9 mouse cellular contexts compared by ENCODE assay signal in the genomic region with DNA sequence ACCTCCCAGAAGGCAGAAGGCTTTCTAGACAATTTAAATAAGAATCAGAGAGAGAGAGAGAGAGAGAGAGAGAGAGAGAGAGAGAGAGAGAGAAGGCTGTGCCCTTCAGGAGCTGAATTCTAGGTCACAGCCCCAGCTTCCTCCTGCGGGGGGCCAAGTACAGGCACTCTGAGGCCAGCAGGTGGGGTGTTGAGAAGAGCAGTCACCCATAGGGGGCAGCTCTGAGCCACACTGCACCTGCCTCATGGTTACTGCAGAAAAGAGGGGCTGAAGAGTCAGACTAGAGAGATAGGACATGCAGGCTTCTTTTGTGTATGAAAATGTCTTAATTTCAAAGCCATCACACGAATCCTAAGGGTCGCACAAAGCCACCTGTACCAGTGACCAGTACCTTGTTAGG. TPM values are rescaled to one million over a fixed set of nuclear protein-coding genes. Genes with fewer than 3 reads are reported as not detected.
DNase-seq lines count a peak whose midpoint lies in the region; ATAC-seq lines count a peak whose summit lies in the region.
"Had no signal": no experiment of that assay in that cellular context is flagged by ENCODE, and none has a peak within 500 bp of the region (broad histone marks: within the 10 kb centered on the region; RNA-seq: fewer than 3 reads in every experiment).

No protein-coding gene starts in this region.

- no peak for ATAC-seq in limb, embryonic 11.5 days (ENCODE audit: insufficient number of reproducible peaks, low FRiP score, low TSS enrichment, low read depth)
- ATAC-seq in intestine, embryonic 15.5 days = peak; percentile 53; the same call in 1 of the 2 replicates
- no peak for ATAC-seq in neural tube, embryonic 15.5 days (ENCODE audit: low FRiP score)

- no peak overlapping the region for H3K9ac ChIP-seq in limb, embryonic 11.5 days (ENCODE audit: low read length)
- H3K9ac ChIP-seq in intestine, embryonic 15.5 days = no peak overlapping the region
- no peak overlapping the region for H3K9ac ChIP-seq in neural tube, embryonic 15.5 days (replicated peaks)

- H3K27me3 ChIP-seq in limb, embryonic 11.5 days (ENCODE audit: control insufficient read depth, insufficient read depth, low read length) = no peaks in the 10 kb centered on the region
- no peaks in the 10 kb centered on the region for H3K27me3 ChIP-seq in limb, embryonic 10.5 days (ENCODE audit: low read depth, poor library complexity, severe bottlenecking)
- H3K27me3 ChIP-seq in intestine, embryonic 15.5 days (replicated peaks) = no peaks in the 10 kb centered on the region
- H3K27me3 ChIP-seq in neural tube, embryonic 15.5 days (replicated peaks) = no peaks in the 10 kb centered on the region

- no peak overlapping the region for H3K4me2 ChIP-seq in limb, embryonic 11.5 days (ENCODE audit: low read depth, severe bottlenecking)
- H3K4me2 ChIP-seq in intestine, embryonic 15.5 days (replicated peaks) = no peak overlapping the region
- H3K4me2 ChIP-seq in neural tube, embryonic 15.5 days = no peak overlapping the region

- H3K4me1 ChIP-seq in limb, embryonic 11.5 days (ENCODE audit: control insufficient read depth, insufficient read depth, low read length) = no peaks in the 10 kb centered on the region
- peaks cover 10% of the 10 kb centered on the region for H3K4me1 ChIP-seq in limb, embryonic 10.5 days
- no peaks in the 10 kb centered on the region for H3K4me1 ChIP-seq in intestine, embryonic 15.5 days (replicated peaks)
- H3K4me1 ChIP-seq in neural tube, embryonic 15.5 days = 0 out of 2 replicates have a peak, but pooled peaks cover 3% of the 10 kb centered on the region

- 66% methylated on average over 3 of the region's 3 CpGs for WGBS in limb, embryonic 11.5 days
- WGBS in limb, embryonic 10.5 days = 60% methylated on average over 3 of the region's 3 CpGs
- 69% methylated on average over 3 of the region's 3 CpGs for WGBS in intestine, embryonic 15.5 days
- 61% methylated on average over 3 of the region's 3 CpGs for WGBS in neural tube, embryonic 15.5 days

- peaks cover 2% of the 10 kb centered on the region; the same call in 1 of the 2 replicates for H3K36me3 ChIP-seq in limb, embryonic 11.5 days (ENCODE audit: control insufficient read depth, insufficient read depth, low read length)
- peaks cover 43% of the 10 kb centered on the region for H3K36me3 ChIP-seq in limb, embryonic 10.5 days
- H3K36me3 ChIP-seq in intestine, embryonic 15.5 days = no peaks in the 10 kb centered on the region
- peaks cover 16% of the 10 kb centered on the region for H3K36me3 ChIP-seq in neural tube, embryonic 15.5 days

- H3K27ac ChIP-seq in limb, embryonic 11.5 days (replicated peaks; ENCODE audit: low read depth, low read length) = no peak overlapping the region
- H3K27ac ChIP-seq in limb, embryonic 10.5 days = no peak overlapping the region
- H3K27ac ChIP-seq in intestine, embryonic 15.5 days = no peak overlapping the region
- H3K27ac ChIP-seq in neural tube, embryonic 15.5 days (replicated peaks) = no peak overlapping the region

- H3K9me3 ChIP-seq in limb, embryonic 11.5 days (ENCODE audit: control insufficient read depth, low read length) = no peaks in the 10 kb centered on the region
- H3K9me3 ChIP-seq in limb, embryonic 10.5 days (replicated peaks) = no peaks in the 10 kb centered on the region
- no peaks in the 10 kb centered on the region for H3K9me3 ChIP-seq in intestine, embryonic 15.5 days
- no peaks in the 10 kb centered on the region for H3K9me3 ChIP-seq in neural tube, embryonic 15.5 days (replicated peaks)
- H3K9me3 ChIP-seq: megakaryocyte, embryonic 14.5 days had no signal

- peak; percentile 38 for DNase-seq in adrenal gland, postnatal 14 days
- no peak for DNase-seq in adrenal gland, adult 2 months
- DNase-seq in limb, embryonic 11.5 days (ENCODE audit: low spot score) = peak; percentile 58
- no peak for DNase-seq in limb, embryonic 10.5 days (ENCODE audit: low spot score)
- DNase-seq in cerebellum, adult 18-20 months = peak; percentile 87 to 89
- peak; percentile 73 for DNase-seq in thymus, postnatal 14 days

- H3K4me3 ChIP-seq in limb, embryonic 11.5 days (ENCODE audit: low read depth, low read length) = no peak overlapping the region
- H3K4me3 ChIP-seq in limb, embryonic 10.5 days = no peak overlapping the region
- no peak overlapping the region for H3K4me3 ChIP-seq in intestine, embryonic 15.5 days (replicated peaks)
- no peak overlapping the region for H3K4me3 ChIP-seq in neural tube, embryonic 15.5 days (replicated peaks)
- H3K4me3 ChIP-seq: megakaryocyte, embryonic 14.5 days had no signal

RNA-seq across cellular contexts. Expression of gene Gmppa, which starts 22.0 kb away (rescaled TPM):
- 58.8 and 74.2 TPM in 2 replicates for total RNA-seq in adrenal gland, postnatal 14 days (2021)
- total RNA-seq in adrenal gland, adult 2 months (2021) = 10 to 100 TPM; 69.1 to 77.7 TPM
- 137 and 189 TPM in 2 replicates for polyA plus RNA-seq in adrenal gland, adult 2 months (2012; rRNA removed)
- 44.9 and 49.9 TPM in 2 replicates for polyA plus RNA-seq in limb, embryonic 11.5 days (2014; fragmentation: Nextera tagmentation; extraction: Ambion mirVana)
- polyA plus RNA-seq in limb, embryonic 10.5 days (2016; fragmentation: Nextera tagmentation; extraction: Ambion mirVana) = 50.4 and 61.7 TPM in 2 replicates
- polyA plus RNA-seq in intestine, embryonic 15.5 days (2015; fragmentation: Nextera tagmentation; extraction: Ambion mirVana) = 98.9 and 103 TPM in 2 replicates
- 72.4 and 78.3 TPM in 2 replicates for polyA plus RNA-seq in neural tube, embryonic 15.5 days (2015; fragmentation: Nextera tagmentation; extraction: Ambion mirVana)

RNA-seq across cellular contexts. Expression of gene Asic4, which starts 36.5 kb away (rescaled TPM):
- total RNA-seq in adrenal gland, postnatal 14 days (2021) = 3.8 and 4.2 TPM in 2 replicates
- total RNA-seq in adrenal gland, adult 2 months (2021) = 1 to 10 TPM; 3.7 to 6.8 TPM
- 9.5 and 13.6 TPM in 2 replicates for polyA plus RNA-seq in adrenal gland, adult 2 months (2012; rRNA removed)
- 0.07 and 0.13 TPM in 2 replicates for polyA plus RNA-seq in limb, embryonic 11.5 days (2014; fragmentation: Nextera tagmentation; extraction: Ambion mirVana)
- 0.31 and 0.59 TPM in 2 replicates for polyA plus RNA-seq in limb, embryonic 10.5 days (2016; fragmentation: Nextera tagmentation; extraction: Ambion mirVana)
- polyA plus RNA-seq in intestine, embryonic 15.5 days (2015; fragmentation: Nextera tagmentation; extraction: Ambion mirVana) = 2.6 and 2.7 TPM in 2 replicates
- polyA plus RNA-seq in neural tube, embryonic 15.5 days (2015; fragmentation: Nextera tagmentation; extraction: Ambion mirVana) = 22.9 and 31.6 TPM in 2 replicates

RNA-seq across cellular contexts. Expression of gene Speg, which starts 38.7 kb away (rescaled TPM):
- 11.0 and 18.3 TPM in 2 replicates for total RNA-seq in adrenal gland, postnatal 14 days (2021)
- total RNA-seq in adrenal gland, adult 2 months (2021) = 10 to 100 TPM in 1 of 2 experiments, 1 to 10 TPM in 1; 9.9 to 15.2 TPM
- polyA plus RNA-seq in adrenal gland, adult 2 months (2012; rRNA removed) = 56.5 and 93.7 TPM in 2 replicates
- 32.9 and 33.6 TPM in 2 replicates for polyA plus RNA-seq in limb, embryonic 11.5 days (2014; fragmentation: Nextera tagmentation; extraction: Ambion mirVana)
- 45.7 and 49.6 TPM in 2 replicates for polyA plus RNA-seq in limb, embryonic 10.5 days (2016; fragmentation: Nextera tagmentation; extraction: Ambion mirVana)
- polyA plus RNA-seq in intestine, embryonic 15.5 days (2015; fragmentation: Nextera tagmentation; extraction: Ambion mirVana) = 35.6 and 39.3 TPM in 2 replicates
- 20.1 and 21.7 TPM in 2 replicates for polyA plus RNA-seq in neural tube, embryonic 15.5 days (2015; fragmentation: Nextera tagmentation; extraction: Ambion mirVana)

RNA-seq across cellular contexts. Expression of gene Des, which starts 53.6 kb away (rescaled TPM):
- total RNA-seq in adrenal gland, postnatal 14 days (2021) = 19.8 and 26.9 TPM in 2 replicates
- total RNA-seq in adrenal gland, adult 2 months (2021) = 10 to 100 TPM; 16.6 to 31.8 TPM
- 17.2 and 18.6 TPM in 2 replicates for polyA plus RNA-seq in adrenal gland, adult 2 months (2012; rRNA removed)
- polyA plus RNA-seq in limb, embryonic 11.5 days (2014; fragmentation: Nextera tagmentation; extraction: Ambion mirVana) = 5.0 and 5.3 TPM in 2 replicates
- polyA plus RNA-seq in limb, embryonic 10.5 days (2016; fragmentation: Nextera tagmentation; extraction: Ambion mirVana) = 6.2 and 7.8 TPM in 2 replicates
- polyA plus RNA-seq in intestine, embryonic 15.5 days (2015; fragmentation: Nextera tagmentation; extraction: Ambion mirVana) = 105 and 111 TPM in 2 replicates
- 10.9 and 16.0 TPM in 2 replicates for polyA plus RNA-seq in neural tube, embryonic 15.5 days (2015; fragmentation: Nextera tagmentation; extraction: Ambion mirVana)

Comparison
In these comparisons a context has a peak if more than half of its experiments do, and no peak if none do; other contexts are left out.
1. DNase-seq: peak in adrenal gland, postnatal 14 days (single experiment), limb, embryonic 11.5 days (single experiment), cerebellum, adult 18-20 months (2 of 2) and thymus, postnatal 14 days (single experiment); none in adrenal gland, adult 2 months (single experiment) and limb, embryonic 10.5 days (single experiment).